Mouse (Mus musculus) kidney, adult 11 months (tissue): ENCODE measurements around the gene Rnps1.
"Not testable (repeated sequence)": the region's sequence is repeated elsewhere in the genome, so short reads cannot be mapped to it uniquely, and the experiment has no call there.

ENCODE experiments used
- DNase-seq: peaks from one replicate; pipeline ENCODE4 v3.0.0; 2022

Gene Rnps1

DNA sequence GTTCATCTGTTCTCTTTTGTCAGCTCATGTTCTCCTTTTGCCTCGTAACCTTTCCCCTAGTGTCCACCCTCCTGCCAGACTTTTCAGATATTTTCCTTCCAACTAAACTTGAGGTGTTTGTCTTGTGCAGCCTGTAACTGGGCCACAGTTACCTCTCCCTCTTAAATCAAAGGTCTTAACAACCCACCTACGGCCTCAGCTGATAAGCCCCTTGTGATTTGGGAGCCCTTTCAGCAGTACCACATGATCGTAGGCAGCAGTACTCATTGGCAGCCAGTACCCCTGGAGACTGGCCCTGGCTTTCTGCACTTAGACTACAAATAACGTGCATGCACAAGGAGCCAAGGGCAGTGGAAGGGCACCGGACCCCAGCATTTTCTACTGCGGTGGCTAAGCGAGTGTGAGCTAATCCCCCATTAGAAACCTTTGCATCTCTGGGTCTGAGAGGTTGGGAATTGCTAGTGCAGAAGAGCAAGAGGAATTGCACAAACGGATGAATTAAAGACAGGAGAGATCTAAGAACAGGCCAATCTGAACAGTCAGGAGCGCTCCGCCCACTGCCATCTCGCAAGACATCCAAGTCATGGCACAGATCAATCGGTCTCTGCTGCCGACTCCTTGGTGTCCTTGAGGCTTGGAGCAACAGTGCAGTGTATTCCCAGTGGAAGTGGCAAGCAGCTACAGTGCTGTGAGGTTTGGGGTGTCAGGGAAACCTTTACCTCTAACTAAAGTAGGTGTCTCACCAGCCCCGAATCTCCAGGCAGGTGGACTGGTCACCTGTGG, 15.0 kb downstream of the Rnps1 start:
- DNase-seq = peak; percentile 71

DNA sequence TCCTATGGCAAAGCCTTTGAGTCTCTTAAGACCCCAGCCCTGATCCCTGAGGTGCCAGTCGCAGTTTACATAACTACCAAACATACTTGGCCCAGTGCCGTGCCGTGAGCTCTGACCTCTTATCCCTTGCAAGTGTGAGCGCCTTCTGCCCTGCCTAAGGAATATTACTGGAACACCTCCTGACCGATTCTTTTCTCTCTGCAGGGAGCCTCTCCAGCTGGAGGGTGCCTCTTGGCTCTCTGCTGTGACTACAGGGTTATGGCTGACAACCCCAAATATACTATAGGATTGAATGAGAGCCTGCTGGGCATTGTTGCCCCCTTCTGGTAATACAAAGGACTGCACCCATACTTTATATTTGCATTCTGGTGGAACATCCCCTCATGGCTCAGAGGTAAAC, 22.7 kb downstream of the Rnps1 start:
- DNase-seq = peak; percentile 56

GRCm38 (mm10) chr17:24440377-24440776, 26.0 kb downstream of the Rnps1 start:
- no peak for DNase-seq

DNA sequence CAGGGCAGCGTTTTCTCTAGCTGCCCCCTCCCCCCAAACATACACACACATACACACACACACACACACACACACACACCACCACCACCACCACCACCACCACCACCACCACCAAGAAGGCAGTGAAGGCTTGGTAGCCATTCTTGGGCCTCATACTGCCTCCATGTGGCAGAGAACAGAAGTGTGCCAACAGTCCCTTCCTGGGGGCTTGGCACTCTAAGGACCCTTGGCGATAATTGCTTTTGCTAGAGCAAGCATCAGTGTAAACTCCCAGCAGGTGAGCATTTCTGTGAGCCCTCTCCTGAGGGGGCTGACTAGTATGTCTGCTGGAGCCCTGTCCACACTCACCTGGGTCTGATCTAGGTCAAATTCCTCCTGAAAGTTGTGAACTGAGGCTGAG, 26.8 kb downstream of the Rnps1 start:
- DNase-seq = no peak

- no peak for DNase-seq
Measured at GRCm38 (mm10) chr17:24442107-24442506, 27.7 kb downstream of the Rnps1 start.

DNA sequence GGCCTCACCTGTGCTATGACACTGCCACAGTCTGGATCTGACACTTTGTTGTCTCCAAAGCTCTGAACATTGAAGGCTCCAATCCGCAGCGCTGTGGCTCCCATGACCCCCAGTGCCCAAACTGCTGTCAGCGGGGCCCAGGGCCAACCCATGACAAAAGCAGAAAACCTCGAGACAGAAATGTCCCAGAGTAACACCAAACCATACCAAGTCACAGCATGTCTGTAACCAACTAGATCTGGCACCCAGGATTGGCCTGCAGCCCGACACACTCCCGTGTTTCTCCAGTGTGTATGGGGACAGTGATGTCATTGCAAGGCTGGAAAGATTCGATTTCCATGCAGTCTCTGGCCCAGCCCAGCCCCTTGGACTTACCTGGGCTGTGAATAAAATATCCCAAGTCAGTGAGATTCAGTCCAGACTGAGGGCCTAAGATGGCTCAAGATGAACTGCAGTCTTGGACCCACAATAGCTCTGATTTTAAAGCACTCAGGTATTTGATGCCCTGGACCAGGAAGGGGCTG, 28.3 kb downstream of the Rnps1 start, which contains the start of gene Dnase1l2:
Dnase1l2 (minus strand) TSS at position 474 of the 524 bp plus-strand sequence.
- DNase-seq = no peak

DNA sequence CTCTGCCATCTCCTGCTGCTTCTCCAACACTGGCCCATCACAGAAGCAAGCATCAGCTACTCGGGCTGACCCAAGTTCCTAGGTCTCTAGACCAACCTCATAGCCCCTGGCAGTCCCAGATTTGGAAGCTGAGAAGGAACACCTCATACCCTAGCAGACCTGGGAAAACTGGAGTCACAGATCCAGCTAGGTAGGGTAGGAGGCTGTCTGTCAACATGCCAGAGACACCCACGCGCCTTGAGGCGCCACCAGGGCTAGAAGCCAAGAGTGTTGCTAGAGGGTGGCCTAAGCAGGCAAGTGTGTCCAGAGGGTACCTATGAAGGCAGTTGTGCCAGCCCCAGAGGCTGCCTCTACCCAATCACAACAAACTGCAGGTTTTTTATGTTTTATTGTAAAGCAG, 29.0 kb downstream of the Rnps1 start:
- DNase-seq = peak; percentile 45

- no peak for DNase-seq
Measured at GRCm38 (mm10) chr17:24446590-24446989, 32.2 kb downstream of the Rnps1 start.

DNA sequence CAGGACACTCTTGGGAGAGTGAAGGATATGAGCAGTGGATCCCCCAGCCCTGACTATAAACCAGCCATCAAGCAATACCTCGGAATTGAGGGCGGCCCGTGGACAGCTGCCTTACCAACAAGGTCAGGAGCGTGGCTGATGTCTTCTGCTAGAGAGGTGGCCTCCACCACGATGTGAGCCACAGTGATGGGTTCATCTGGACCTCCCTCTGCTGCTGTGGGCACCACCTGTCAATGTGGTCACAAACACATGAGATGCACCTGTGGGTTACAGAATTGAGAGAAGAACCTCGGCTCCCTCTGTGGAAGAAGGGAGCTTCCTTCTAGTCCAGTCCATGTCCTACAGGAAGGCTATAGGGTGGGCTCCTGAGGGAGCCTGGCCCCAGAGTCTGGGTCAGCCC, 35.1 kb downstream of the Rnps1 start:
- no peak for DNase-seq

GRCm38 (mm10) chr17:24451220-24451619, 36.9 kb downstream of the Rnps1 start:
- DNase-seq = no peak

- DNase-seq = peak; percentile 54
Measured at GRCm38 (mm10) chr17:24453372-24453771, 39.0 kb downstream of the Rnps1 start.

GRCm38 (mm10) chr17:24454218-24454755, 39.9 kb downstream of the Rnps1 start:
- DNase-seq = no peak

DNA sequence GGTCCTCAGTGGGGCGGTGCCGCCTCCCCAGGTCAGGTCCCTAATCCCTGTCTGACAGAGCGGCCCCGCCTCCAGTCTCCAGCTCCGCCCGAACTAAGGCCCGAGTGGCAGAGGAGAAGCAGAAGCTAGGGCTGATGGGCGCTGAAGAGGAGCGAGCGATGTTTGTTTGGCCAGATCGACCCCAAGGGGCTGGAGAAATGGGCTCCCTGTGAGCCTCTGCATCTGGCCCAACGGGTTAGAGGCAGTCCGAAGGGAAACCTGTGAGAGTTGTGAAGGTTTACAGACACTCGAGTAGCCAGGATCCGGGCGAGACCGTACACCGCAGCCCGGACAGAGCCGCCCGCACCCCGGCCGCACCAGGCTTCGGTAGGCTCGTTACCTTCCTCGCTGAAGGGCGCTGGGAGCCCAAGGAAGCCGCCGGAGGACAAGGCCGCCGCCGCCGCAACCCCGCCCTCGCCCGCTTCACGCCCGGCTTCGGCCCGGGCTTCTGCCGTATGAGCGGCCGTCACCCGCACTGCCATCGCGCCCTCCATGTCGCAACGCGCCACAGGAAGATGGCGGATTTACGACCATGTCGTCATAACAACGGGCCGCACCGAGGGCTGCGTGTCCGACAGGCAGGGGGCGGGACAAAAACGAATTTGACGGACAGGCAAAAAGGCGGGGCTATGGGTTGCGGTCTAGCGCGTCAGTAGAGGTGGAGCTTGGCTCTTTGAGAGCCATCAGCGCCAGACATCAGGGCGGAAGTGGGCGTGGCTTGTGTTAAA, 40.6 kb downstream of the Rnps1 start:
- DNase-seq = peak; percentile 99

DNA sequence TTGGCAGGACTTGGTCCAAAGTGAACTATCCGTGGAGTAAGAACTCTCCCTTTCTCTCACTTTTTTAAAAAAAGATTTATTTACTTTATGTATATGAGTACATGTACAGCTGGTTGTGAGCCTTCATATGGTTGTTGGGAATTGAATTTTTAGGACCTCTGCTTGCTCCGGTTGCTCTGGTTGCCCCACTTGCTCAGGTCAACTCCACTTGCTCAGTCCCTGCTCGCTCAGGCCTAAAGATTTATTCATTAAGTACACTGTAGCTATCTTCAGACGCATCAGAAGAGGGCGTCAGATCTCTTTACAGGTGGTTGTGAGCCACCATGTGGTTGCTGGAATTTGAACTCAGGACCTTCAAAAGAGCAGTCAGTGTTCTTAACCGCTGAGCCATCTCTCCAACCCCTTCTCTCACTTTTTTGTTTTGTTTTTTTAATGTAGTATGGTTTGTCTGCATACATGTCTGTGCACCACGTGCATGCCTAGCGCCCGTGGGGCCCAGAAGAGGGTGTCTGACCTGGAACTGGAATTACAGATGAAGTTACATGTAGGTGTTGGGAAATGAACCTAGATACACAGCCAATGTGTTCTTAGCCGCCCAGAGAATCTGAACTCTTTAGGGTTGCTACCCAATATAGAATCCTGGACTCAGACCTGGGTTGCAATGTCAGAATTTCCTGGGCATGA, 41.3 kb downstream of the Rnps1 start:
- DNase-seq = not testable (repeated sequence)

DNA sequence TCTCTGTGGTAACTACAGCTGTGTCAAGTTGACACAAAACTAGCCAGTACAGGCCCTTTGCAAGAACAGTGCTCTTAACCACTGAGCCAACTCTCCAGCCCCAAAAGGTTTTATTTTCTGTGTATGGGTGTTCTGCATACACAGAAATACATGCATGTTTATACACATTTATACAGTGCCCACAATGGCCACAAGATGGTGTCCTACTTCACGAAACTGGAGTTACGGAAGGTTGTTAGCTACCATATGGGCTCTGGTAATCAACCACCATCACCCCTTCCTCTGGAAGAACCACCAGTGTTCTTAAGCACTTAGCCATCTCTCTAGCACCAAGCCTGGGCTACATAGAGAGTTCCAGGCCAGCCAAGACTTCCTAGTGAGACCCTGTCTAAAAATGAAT, 47.2 kb downstream of the Rnps1 start:
- no peak for DNase-seq

GRCm38 (mm10) chr17:24462932-24463331, 48.6 kb downstream of the Rnps1 start:
- no peak for DNase-seq

GRCm38 (mm10) chr17:24463374-24464133, 49.2 kb downstream of the Rnps1 start:
- peak; percentile 46 for DNase-seq

DNA sequence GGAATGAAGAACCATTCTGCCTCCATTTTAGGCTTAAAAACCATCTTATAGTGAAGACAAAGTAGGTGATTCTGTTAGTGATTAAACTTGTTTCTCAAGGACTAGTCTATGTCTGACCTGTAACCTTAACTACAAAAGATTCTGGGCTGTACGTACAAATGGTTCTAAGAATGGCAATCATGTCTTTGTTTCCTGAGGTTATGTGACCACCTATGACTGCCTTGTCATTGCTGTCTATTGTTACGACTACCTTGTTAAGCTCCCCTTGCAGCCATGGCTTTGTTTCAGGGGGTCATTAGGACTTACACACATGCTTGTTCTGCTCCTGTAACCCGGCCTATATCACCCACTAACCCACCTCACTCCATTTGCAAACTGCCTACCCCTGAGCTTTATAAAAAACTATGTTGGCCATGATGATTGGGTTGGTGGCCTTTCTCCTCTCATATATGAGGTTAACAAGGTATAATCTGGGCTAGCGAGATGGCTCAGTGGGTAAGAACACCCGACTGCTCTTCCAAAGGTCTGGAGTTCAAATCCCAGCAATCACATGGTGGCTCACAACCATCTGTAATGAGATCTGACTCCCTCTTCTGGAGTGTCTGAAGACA, 54.4 kb downstream of the Rnps1 start:
- no peak for DNase-seq

GRCm38 (mm10) chr17:24469336-24469909, 55.1 kb downstream of the Rnps1 start:
- DNase-seq = no peak

DNA sequence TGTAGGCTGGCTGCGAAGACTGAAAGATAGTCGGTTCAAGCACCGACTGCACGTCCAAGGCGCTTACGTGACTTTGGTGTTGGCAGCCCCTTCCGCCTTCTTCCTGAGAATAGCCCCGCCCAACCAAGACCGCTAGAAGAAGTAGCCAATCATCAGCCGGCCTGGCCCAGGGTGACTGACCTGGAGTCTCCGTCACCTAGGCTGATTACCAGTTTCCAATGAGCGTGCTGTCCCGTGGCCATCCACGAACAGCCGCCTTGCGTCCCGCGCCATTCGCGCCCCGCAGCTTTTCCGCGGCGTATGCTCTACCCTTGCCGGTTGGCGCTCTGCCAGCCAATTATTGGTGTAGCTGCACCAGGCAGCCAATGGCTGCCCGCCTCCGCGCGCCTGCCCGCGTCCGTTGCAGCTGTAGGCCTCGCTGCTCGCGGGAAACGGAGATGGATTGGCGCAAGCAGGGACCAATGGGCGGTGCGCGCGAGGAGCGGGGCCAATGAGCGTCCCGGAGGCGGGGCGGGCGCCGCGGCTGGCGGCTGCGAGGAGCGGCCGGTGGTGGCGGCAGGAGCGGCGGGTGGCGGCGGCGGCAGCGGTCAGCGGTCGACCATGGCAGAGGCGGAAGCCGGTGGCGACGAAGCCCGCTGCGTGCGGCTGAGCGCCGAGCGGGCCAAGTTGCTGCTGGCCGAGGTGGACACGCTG, 55.7 kb downstream of the Rnps1 start, which contains the start of the genes E4f1 and Pgp:
E4f1 (minus strand) TSS at position 404 of the 693 bp plus-strand sequence.
Pgp (plus strand) TSS at position 483 of the 693 bp plus-strand sequence.
- DNase-seq = peak; percentile 99
